Mouse (Mus musculus): ENCODE data around the gene Flnc. TPM values are rescaled to one million over a fixed set of nuclear protein-coding genes. Genes with fewer than 3 reads are reported as not detected.

The Flnc gene
- polyA plus RNA-seq, 2 experiments, result 0.14 to 0.23 TPM

- WGBS (ENCODE audit: insufficient replicate concordance), result 79% methylated on average over 5 of the region's 5 CpGs
- Histone ChIP-seq H3K4me3 (ENCODE audit: insufficient read depth in 1 of 2, low read depth in 2 of 2, low read length in 2 of 2) (no peak overlapping the region), H3K4me1 (replicated peaks; ENCODE audit: control insufficient read depth in 2 of 2, insufficient read depth in 2 of 2, low read length in 1 of 2) (peaks cover 0 to 7% of the 10 kb centered on the region in 2 experiments; a peak in 2 of 4 replicates), H3K9ac (replicated peaks) (no peak overlapping the region), H3K27me3 (ENCODE audit: control insufficient read depth, insufficient read depth, low read length) (peaks cover 29% of the 10 kb centered on the region), H3K9me3 (ENCODE audit: control insufficient read depth, low read length) (no peaks in the 10 kb centered on the region), H3K27ac (no peak overlapping the region), H3K36me3 (replicated peaks; ENCODE audit: control insufficient read depth, insufficient read depth, low read depth) (no peaks in the 10 kb centered on the region), H3K4me2 (ENCODE audit: low read depth) (no peak overlapping the region)
- DNase-seq (ENCODE audit: low read depth in 3 of 3, low spot score in 3 of 3) (no peak), ATAC-seq (ENCODE audit: insufficient read depth) (no peak)
- TF ChIP-seq CTCF (IDR thresholded peaks at IDR 0.05; ENCODE audit: low read depth), result peak; percentile 37
- TF ChIP-seq EP300 (IDR thresholded peaks at IDR 0.05; ENCODE audit: low read depth), result no peak
These were observed 72.4 kb downstream of the Flnc start for GRCm38 (mm10) chr6:29505493-29505892.

GRCm38 (mm10) chr6:29506834-29507233 lies 73.8 kb downstream of the Flnc start:
- ATAC-seq (ENCODE audit: insufficient read depth), result no peak
- Histone ChIP-seq H3K4me3 (ENCODE audit: insufficient read depth in 1 of 2, low read depth in 2 of 2, low read length in 2 of 2) (no peak overlapping the region; a peak in 1 of 4 replicates), H3K9ac (replicated peaks) (no peak overlapping the region), H3K4me1 (replicated peaks; ENCODE audit: control insufficient read depth in 2 of 2, insufficient read depth in 2 of 2, low read length in 1 of 2) (no peaks in the 10 kb centered on the region), H3K27ac (no peak overlapping the region), H3K27me3 (ENCODE audit: control insufficient read depth, insufficient read depth, low read length) (peaks cover 29% of the 10 kb centered on the region), H3K9me3 (ENCODE audit: control insufficient read depth, low read length) (no peaks in the 10 kb centered on the region), H3K36me3 (replicated peaks; ENCODE audit: control insufficient read depth, insufficient read depth, low read depth) (no peaks in the 10 kb centered on the region), H3K4me2 (ENCODE audit: low read depth) (peak overlapping the region; percentile 56)
- no peak for TF ChIP-seq EP300 (IDR thresholded peaks at IDR 0.05; ENCODE audit: low read depth)
- TF ChIP-seq CTCF (IDR thresholded peaks at IDR 0.05; ENCODE audit: low read depth), result no peak
- WGBS (ENCODE audit: insufficient replicate concordance), result 21% methylated on average over 8 of the region's 8 CpGs
- DNase-seq (ENCODE audit: low read depth in 3 of 3, low spot score in 3 of 3), result no peak

- 2% methylated on average over 46 of the region's 47 CpGs for WGBS (ENCODE audit: insufficient replicate concordance)
- Histone ChIP-seq H3K36me3 (replicated peaks; ENCODE audit: control insufficient read depth, insufficient read depth, low read depth) (no peaks in the 10 kb centered on the region), H3K4me1 (replicated peaks; ENCODE audit: control insufficient read depth in 2 of 2, insufficient read depth in 2 of 2, low read length in 1 of 2) (peaks cover 0 to under 1% of the 10 kb centered on the region in 2 experiments; a peak in 1 of 4 replicates), H3K27me3 (ENCODE audit: control insufficient read depth, insufficient read depth, low read length) (peaks cover 29% of the 10 kb centered on the region), H3K27ac (no peak within 1 kb of the TSS), H3K4me2 (ENCODE audit: low read depth) (peak within 1 kb of the TSS; percentile 56), H3K9me3 (ENCODE audit: control insufficient read depth, low read length) (no peaks in the 10 kb centered on the region), H3K9ac (replicated peaks) (no peak within 1 kb of the TSS), H3K4me3 (ENCODE audit: insufficient read depth in 1 of 2, low read depth in 2 of 2, low read length in 2 of 2) (peak within 1 kb of the TSS; percentile 41 to 53)
- TF ChIP-seq EP300 (IDR thresholded peaks at IDR 0.05; ENCODE audit: low read depth), result no peak
- TF ChIP-seq CTCF (IDR thresholded peaks at IDR 0.05; ENCODE audit: low read depth), result no peak
- no peak for DNase-seq (ENCODE audit: low read depth in 3 of 3, low spot score in 3 of 3)
- ATAC-seq (ENCODE audit: insufficient read depth), result no peak
These were observed 74.6 kb downstream of the Flnc start, which contains the start of gene Kcp for GRCm38 (mm10) chr6:29507447-29508309. TSS of gene Kcp (minus strand) at chr6:29507952.

GRCm38 (mm10) chr6:29509086-29509485 lies 76.0 kb downstream of the Flnc start:
- Histone ChIP-seq H3K9ac (replicated peaks) (no peak overlapping the region), H3K27ac (no peak overlapping the region), H3K4me2 (ENCODE audit: low read depth) (no peak overlapping the region), H3K9me3 (ENCODE audit: control insufficient read depth, low read length) (no peaks in the 10 kb centered on the region), H3K27me3 (ENCODE audit: control insufficient read depth, insufficient read depth, low read length) (peaks cover 29% of the 10 kb centered on the region), H3K4me3 (ENCODE audit: insufficient read depth in 1 of 2, low read depth in 2 of 2, low read length in 2 of 2) (no peak overlapping the region), H3K4me1 (replicated peaks; ENCODE audit: control insufficient read depth in 2 of 2, insufficient read depth in 2 of 2, low read length in 1 of 2) (peaks cover 0 to 4% of the 10 kb centered on the region in 2 experiments; a peak in 2 of 4 replicates), H3K36me3 (replicated peaks; ENCODE audit: control insufficient read depth, insufficient read depth, low read depth) (no peaks in the 10 kb centered on the region)
- WGBS (ENCODE audit: insufficient replicate concordance), result 53% methylated on average over 2 of the region's 2 CpGs
- ATAC-seq (ENCODE audit: insufficient read depth) (no peak), DNase-seq (ENCODE audit: low read depth in 3 of 3, low spot score in 3 of 3) (no peak)
- TF ChIP-seq CTCF (IDR thresholded peaks at IDR 0.05; ENCODE audit: low read depth), result no peak
- TF ChIP-seq EP300 (IDR thresholded peaks at IDR 0.05; ENCODE audit: low read depth), result no peak

Small RNAs within 50 kb of the gene (microRNA-seq; reads per million reads assigned to microRNA genes)
- gene Gm26220 (not detected), gene Gm44354 (not detected)

Other genes starting within 250 kb of the Flnc start
- 5.2 and 5.3 TPM in 2 replicates for gene Impdh1, start 216.9 kb upstream of the Flnc start, polyA plus RNA-seq (2012; rRNA removed)
- gene Impdh1, start 216.9 kb upstream of the Flnc start, polyA plus RNA-seq (2014; fragmentation: Nextera tagmentation; extraction: Ambion mirVana), result 5.5 and 5.8 TPM in 2 replicates
- gene Hilpda, start 160.8 kb upstream of the Flnc start, polyA plus RNA-seq (2012; rRNA removed), result 11.4 and 15.3 TPM in 2 replicates
- 14.4 and 14.7 TPM in 2 replicates for gene Hilpda, start 160.8 kb upstream of the Flnc start, polyA plus RNA-seq (2014; fragmentation: Nextera tagmentation; extraction: Ambion mirVana)
- 0.17 and 0.23 TPM in 2 replicates for gene Fam71f2, start 153.7 kb upstream of the Flnc start, polyA plus RNA-seq (2012; rRNA removed)
- not detected in 2 replicates for gene Fam71f2, start 153.7 kb upstream of the Flnc start, polyA plus RNA-seq (2014; fragmentation: Nextera tagmentation; extraction: Ambion mirVana)
- not detected in 2 replicates for gene Fam71f1, start 114.1 kb upstream of the Flnc start, polyA plus RNA-seq (2012; rRNA removed)
- gene Fam71f1, start 114.1 kb upstream of the Flnc start, polyA plus RNA-seq (2014; fragmentation: Nextera tagmentation; extraction: Ambion mirVana), result not detected in 2 replicates
- 40.1 and 49.1 TPM in 2 replicates for gene Calu, start 85.2 kb upstream of the Flnc start, polyA plus RNA-seq (2012; rRNA removed)
- 93.5 and 97.1 TPM in 2 replicates for gene Calu, start 85.2 kb upstream of the Flnc start, polyA plus RNA-seq (2014; fragmentation: Nextera tagmentation; extraction: Ambion mirVana)
- not detected in 2 replicates for gene Opn1sw, start 44.8 kb upstream of the Flnc start, polyA plus RNA-seq (2012; rRNA removed)
- 0.06 TPM in 1 of 2 replicates, not detected in the other for gene Opn1sw, start 44.8 kb upstream of the Flnc start, polyA plus RNA-seq (2014; fragmentation: Nextera tagmentation; extraction: Ambion mirVana)
- gene Ccdc136, start 36.9 kb upstream of the Flnc start, polyA plus RNA-seq (2012; rRNA removed), result 0.17 and 0.37 TPM in 2 replicates
- 0.09 and 0.27 TPM in 2 replicates for gene Ccdc136, start 36.9 kb upstream of the Flnc start, polyA plus RNA-seq (2014; fragmentation: Nextera tagmentation; extraction: Ambion mirVana)
- 107 and 111 TPM in 2 replicates for gene Atp6v1f, start 34.5 kb downstream of the Flnc start, polyA plus RNA-seq (2012; rRNA removed)
- gene Atp6v1f, start 34.5 kb downstream of the Flnc start, polyA plus RNA-seq (2014; fragmentation: Nextera tagmentation; extraction: Ambion mirVana), result 137 and 139 TPM in 2 replicates
- 0.11 TPM in 1 of 2 replicates, not detected in the other for gene Atp6v1fnb, start 38.2 kb downstream of the Flnc start, polyA plus RNA-seq (2012; rRNA removed)
- not detected in 2 replicates for gene Atp6v1fnb, start 38.2 kb downstream of the Flnc start, polyA plus RNA-seq (2014; fragmentation: Nextera tagmentation; extraction: Ambion mirVana)
- 2.0 and 2.6 TPM in 2 replicates for gene Kcp, start 74.7 kb downstream of the Flnc start, polyA plus RNA-seq (2012; rRNA removed)
- 0.67 and 1.2 TPM in 2 replicates for gene Kcp, start 74.7 kb downstream of the Flnc start, polyA plus RNA-seq (2014; fragmentation: Nextera tagmentation; extraction: Ambion mirVana)
- gene Irf5, start 93.4 kb downstream of the Flnc start, polyA plus RNA-seq (2012; rRNA removed), result 5.7 and 6.4 TPM in 2 replicates
- gene Irf5, start 93.4 kb downstream of the Flnc start, polyA plus RNA-seq (2014; fragmentation: Nextera tagmentation; extraction: Ambion mirVana), result 5.5 and 6.8 TPM in 2 replicates
- 20.6 and 27.8 TPM in 2 replicates for gene Tnpo3, start 176.6 kb downstream of the Flnc start, polyA plus RNA-seq (2012; rRNA removed)
- 30.5 and 36.4 TPM in 2 replicates for gene Tnpo3, start 176.6 kb downstream of the Flnc start, polyA plus RNA-seq (2014; fragmentation: Nextera tagmentation; extraction: Ambion mirVana)